Mouse (Mus musculus) limb, embryonic 14.5 days (tissue): ENCODE measurements around the gene Spata2l. TPM values are rescaled to one million over a fixed set of nuclear protein-coding genes. Genes with fewer than 3 reads are reported as not detected.
"Not testable (repeated sequence)": the region's sequence is repeated elsewhere in the genome, so short reads cannot be mapped to it uniquely, and the experiment has no call there.

Experiments used
- ATAC-seq: fragments of 200-750 bp; cut with Nextera tagmentation; 2 replicates; pipeline ENCODE4 v1.8.0; 2017; ENCODE audit warnings: low read depth, moderate number of reproducible peaks, moderate TSS enrichment; ENCODE audit not compliant: low FRiP score
- DNase-seq: peaks from one replicate; pipeline ENCODE4 v3.0.0-alpha.2; 2015; ENCODE audit warnings: low spot score
- H3K27ac ChIP-seq: fragments of 300-500 bp; sonication (generic); replicated peaks from 2 replicates; pipeline ENCODE4 v1.5.1; 2014; ENCODE audit warnings: low read depth, mild to moderate bottlenecking, low read length, moderate library complexity, mixed read lengths
- H3K27me3 ChIP-seq: fragments of 300-500 bp; sonication (generic); 2 replicates; pipeline ENCODE4 v1.6.1; 2014; ENCODE audit warnings: low read length, mixed read lengths; ENCODE audit not compliant: control insufficient read depth, insufficient read depth
- H3K36me3 ChIP-seq: fragments of 300-500 bp; sonication (generic); 2 replicates; pipeline ENCODE4 v1.6.1; 2014; ENCODE audit warnings: mild to moderate bottlenecking, low read length, moderate library complexity, mixed read lengths; ENCODE audit not compliant: control insufficient read depth, insufficient read depth
- H3K4me1 ChIP-seq: fragments of 300-500 bp; sonication (generic); 2 replicates; pipeline ENCODE4 v1.6.1; 2014; ENCODE audit warnings: antibody characterized with exemption, low read length, mixed read lengths; ENCODE audit not compliant: control insufficient read depth, insufficient read depth
- H3K4me2 ChIP-seq: fragments of 300-500 bp; sonication (generic); replicated peaks from 2 replicates; pipeline ENCODE4 v1.6.1; 2014; ENCODE audit warnings: low read depth, mild to moderate bottlenecking, low read length, moderate library complexity; ENCODE audit not compliant: severe bottlenecking
- H3K4me3 ChIP-seq: fragments of 300-500 bp; sonication (generic); replicated peaks from 2 replicates; pipeline ENCODE4 v1.5.1; 2014; ENCODE audit warnings: low read length
- H3K9ac ChIP-seq: fragments of 300-500 bp; sonication (generic); 2 replicates; pipeline ENCODE4 v1.6.1; 2014; ENCODE audit warnings: mild to moderate bottlenecking, low read depth, low read length, moderate library complexity; ENCODE audit not compliant: severe bottlenecking
- H3K9me3 ChIP-seq: fragments of 300-500 bp; sonication (generic); 2 replicates; pipeline ENCODE4 v1.6.1; 2016; ENCODE audit warnings: low read length; ENCODE audit not compliant: control insufficient read depth
- POLR2A ChIP-seq: fragments of 200-500 bp; IDR thresholded peaks from 2 replicates; pipeline ENCODE4 v1.8.0; 2012; ENCODE audit warnings: inconsistent platforms, mild to moderate bottlenecking, moderate library complexity, borderline replicate concordance; ENCODE audit not compliant: insufficient read depth, insufficient read length; ENCODE audit errors: extremely low read depth
- WGBS: fragments of 180-500 bp; shearing (Covaris S2); extraction: QIAGEN DNeasy Blood & Tissue Kit; methylation state at CpG from one replicate; pipeline ENCODE4 v1.1.7; 2014; 5-methylcytosine and 5-hydroxymethylcytosine counted together
- polyA plus RNA-seq, 2 experiments: library from polyadenylated mRNA; depleted of rRNA in 1 of 2; stranded (reverse) in 1 of 2; unstranded in 1 of 2; fragments of >200 nt; fragmentation: Nextera tagmentation in 1 of 2; extraction: Ambion mirVana in 1 of 2; gene quantifications; 2 replicates each; pipeline versions ENCODE4 v1.2.1 to v1.2.3; 2012 to 2014

The Spata2l gene
- polyA plus RNA-seq, 2 experiments: 3.0 to 4.6 TPM

DNA sequence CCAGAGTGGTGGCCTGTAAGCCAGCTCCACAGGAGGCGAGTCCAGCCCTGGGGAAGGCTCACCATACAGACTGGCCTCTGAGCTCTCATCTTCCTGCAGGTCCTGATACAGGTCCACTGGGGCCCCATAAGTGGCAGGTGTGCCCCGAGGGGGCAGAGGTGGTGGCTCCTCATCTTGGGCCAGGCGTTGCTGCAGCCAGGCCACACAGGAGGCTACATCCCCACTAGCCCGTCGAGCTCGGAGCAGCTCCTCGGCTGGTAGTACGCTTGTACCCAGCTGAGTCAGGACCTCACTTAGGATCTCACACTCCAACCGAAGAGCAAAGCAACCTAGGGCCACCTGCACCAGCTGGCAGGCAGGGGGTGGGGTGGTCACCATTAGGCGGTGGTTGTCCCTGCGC lies 2.3 kb downstream of the Spata2l start:
- Histone ChIP-seq H3K36me3 (peaks cover 7% of the 10 kb centered on the region; the same call in 1 of the 2 replicates), H3K9ac (no peak overlapping the region), H3K27ac (no peak overlapping the region), H3K4me3 (no peak overlapping the region), H3K9me3 (no peaks in the 10 kb centered on the region), H3K4me2 (no peak overlapping the region), H3K27me3 (peaks cover 16% of the 10 kb centered on the region), H3K4me1 (0 out of 2 replicates have a peak, but pooled peaks cover 8% of the 10 kb centered on the region)
- no peak for DNase-seq
- TF ChIP-seq POLR2A: no peak
- WGBS: 79% methylated on average over 11 of the region's 11 CpGs
- ATAC-seq: no peak

DNA sequence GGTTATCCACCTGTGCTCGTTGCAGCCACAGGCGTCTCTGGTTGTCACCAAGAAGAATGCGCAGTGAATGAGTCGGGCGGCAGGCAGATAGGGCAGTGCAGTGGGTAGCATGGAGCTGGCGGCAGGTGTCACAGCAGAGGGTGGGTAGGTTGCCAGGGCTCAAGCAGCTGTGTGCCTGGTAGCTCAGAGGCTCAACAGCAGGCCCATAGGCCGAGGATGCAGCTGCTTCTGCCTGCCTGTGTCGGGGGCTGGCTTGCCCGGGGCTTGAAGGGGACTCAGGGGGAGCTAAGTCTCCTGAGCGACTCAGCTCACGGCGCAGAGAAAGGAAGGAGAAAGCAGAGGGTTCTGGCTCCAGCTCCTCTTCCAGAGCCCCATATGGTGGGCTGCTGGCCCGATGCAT lies 2.7 kb downstream of the Spata2l start:
- no peak for TF ChIP-seq POLR2A
- Histone ChIP-seq H3K4me2 (no peak overlapping the region), H3K27me3 (peaks cover 16% of the 10 kb centered on the region), H3K4me3 (no peak overlapping the region), H3K4me1 (0 out of 2 replicates have a peak, but pooled peaks cover 8% of the 10 kb centered on the region), H3K9ac (no peak overlapping the region), H3K36me3 (peaks cover 10% of the 10 kb centered on the region), H3K27ac (no peak overlapping the region), H3K9me3 (no peaks in the 10 kb centered on the region)
- DNase-seq: no peak
- ATAC-seq: no peak
- 51% methylated on average over 13 of the region's 13 CpGs for WGBS

DNA sequence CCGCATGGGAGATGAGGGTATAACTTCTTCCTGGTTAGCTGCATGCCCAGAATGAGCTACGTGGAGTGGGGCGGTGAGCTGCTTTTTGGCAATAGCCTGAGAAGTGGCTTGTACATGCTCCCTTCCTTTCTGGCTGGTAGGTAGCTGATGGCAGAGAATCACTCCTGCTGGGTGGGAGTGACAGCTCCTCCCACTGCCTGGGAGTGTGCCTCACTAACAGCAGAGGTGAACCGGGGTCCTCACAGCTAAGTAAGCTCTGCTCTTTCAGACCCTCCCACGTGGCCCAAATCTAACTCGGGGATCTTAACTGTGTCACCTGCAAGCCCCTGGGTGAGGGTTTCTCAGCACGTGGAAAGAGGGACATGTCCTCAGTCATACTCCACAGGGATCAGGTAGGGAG lies 3.5 kb downstream of the Spata2l start:
- ATAC-seq: no peak
- 23% methylated on average over 7 of the region's 7 CpGs for WGBS
- Histone ChIP-seq H3K4me3 (no peak overlapping the region), H3K4me1 (0 out of 2 replicates have a peak, but pooled peaks cover 8% of the 10 kb centered on the region), H3K4me2 (no peak overlapping the region), H3K36me3 (peaks cover 17% of the 10 kb centered on the region), H3K27ac (no peak overlapping the region), H3K9me3 (no peaks in the 10 kb centered on the region), H3K27me3 (peaks cover 16% of the 10 kb centered on the region), H3K9ac (no peak overlapping the region; the same call in 1 of the 2 replicates)
- DNase-seq: no peak
- TF ChIP-seq POLR2A: no peak

DNA sequence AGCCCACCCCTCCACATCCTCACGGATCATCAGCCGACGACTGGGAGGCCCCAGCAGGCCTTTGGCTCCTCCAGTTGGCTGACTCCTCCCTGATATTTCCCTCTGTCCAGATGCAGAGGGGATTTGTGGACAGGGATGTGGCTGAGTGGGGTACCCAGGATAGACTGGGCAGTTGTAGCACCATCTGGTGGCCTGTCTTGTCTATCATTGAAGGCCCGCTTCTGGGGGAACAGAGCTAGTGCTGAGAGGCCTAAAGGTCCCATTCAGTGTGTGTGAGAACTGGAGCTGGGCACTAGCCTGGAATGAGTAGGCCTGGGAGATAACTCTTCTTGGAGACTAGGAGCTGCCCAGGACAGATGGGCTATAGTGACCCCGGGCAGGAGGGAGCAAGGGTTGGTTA lies 4.3 kb downstream of the Spata2l start:
- H3K4me2 ChIP-seq: no peak overlapping the region
- H3K27ac ChIP-seq: no peak overlapping the region
- peaks cover 24% of the 10 kb centered on the region for H3K36me3 ChIP-seq
- ATAC-seq (no peak), DNase-seq (no peak)
- no peaks in the 10 kb centered on the region for H3K9me3 ChIP-seq
- H3K4me1 ChIP-seq: 0 out of 2 replicates have a peak, but pooled peaks cover 8% of the 10 kb centered on the region
- TF ChIP-seq POLR2A: no peak
- H3K4me3 ChIP-seq: no peak overlapping the region
- no peak overlapping the region for H3K9ac ChIP-seq
- peaks cover 16% of the 10 kb centered on the region for H3K27me3 ChIP-seq
- 62% methylated on average over 5 of the region's 5 CpGs for WGBS

DNA sequence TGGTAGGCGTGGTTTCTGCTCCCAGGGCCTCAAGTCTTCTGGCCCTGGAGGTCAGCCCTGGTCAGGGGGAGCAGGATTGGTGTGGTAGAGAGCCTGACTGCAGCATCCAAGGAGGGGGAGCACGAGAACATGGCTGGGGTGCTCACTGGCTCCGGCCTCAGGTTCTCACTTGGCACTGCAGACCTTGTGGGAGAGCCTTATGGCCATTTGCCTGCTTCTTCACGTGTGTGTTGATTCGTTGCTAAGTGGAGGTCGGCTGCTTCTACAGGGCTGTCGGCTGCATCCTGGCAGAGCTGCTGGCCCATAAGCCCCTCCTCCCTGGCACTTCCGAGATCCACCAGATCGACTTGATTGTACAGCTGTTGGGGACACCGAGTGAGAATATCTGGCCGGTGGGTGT lies 5.7 kb downstream of the Spata2l start:
- H3K9me3 ChIP-seq, ATAC-seq, H3K4me3 ChIP-seq, H3K4me1 ChIP-seq, DNase-seq, H3K27ac ChIP-seq, H3K4me2 ChIP-seq, H3K27me3 ChIP-seq, H3K9ac ChIP-seq: not testable (repeated sequence)
- peaks cover 24% of the 10 kb centered on the region for H3K36me3 ChIP-seq
- WGBS: 85% methylated on average over 9 of the region's 11 CpGs

DNA sequence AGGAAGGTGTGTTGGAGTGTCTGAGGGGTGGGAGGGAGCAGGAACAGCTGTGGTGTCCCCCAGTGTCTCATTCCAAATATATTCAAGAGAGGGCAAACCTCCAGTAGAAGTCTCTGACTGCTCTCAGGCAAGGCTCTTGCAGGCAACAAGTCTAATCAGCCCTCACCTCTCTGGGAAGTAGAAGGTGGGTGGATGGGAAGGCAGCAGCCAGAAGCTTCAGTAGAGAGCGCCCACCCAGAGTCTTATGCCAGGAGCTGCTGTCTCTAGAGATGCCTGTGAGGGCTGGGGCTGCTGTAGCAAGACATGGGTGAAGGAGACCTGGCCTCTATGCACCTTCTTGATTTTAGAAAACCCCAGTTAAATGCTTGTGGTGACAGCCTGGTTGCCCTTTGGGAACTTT lies 7.6 kb downstream of the Spata2l start:
- H3K27me3 ChIP-seq: no peaks in the 10 kb centered on the region
- ATAC-seq: no peak
- H3K9me3 ChIP-seq: no peaks in the 10 kb centered on the region
- 100% methylated on average over 1 of the region's 1 CpGs for WGBS
- no peak for TF ChIP-seq POLR2A
- no peak overlapping the region for H3K27ac ChIP-seq
- DNase-seq: no peak
- peaks cover 7% of the 10 kb centered on the region for H3K4me1 ChIP-seq
- no peak overlapping the region for H3K9ac ChIP-seq
- H3K4me3 ChIP-seq: no peak overlapping the region
- no peak overlapping the region for H3K4me2 ChIP-seq
- peaks cover 24% of the 10 kb centered on the region for H3K36me3 ChIP-seq
